Mouse (Mus musculus) liver, adult 2 months (tissue): ENCODE results near the gene Gm10447. TPM values are rescaled to one million over a fixed set of nuclear protein-coding genes. Genes with fewer than 3 reads are reported as not detected.

Source experiments
- DNase-seq: peaks from one replicate; pipeline ENCODE4 v3.0.0-alpha.2; 2011; ENCODE audit warnings: low read depth, low spot score; ENCODE audit errors: extremely low read depth
- H3K27ac ChIP-seq: fragments of 200-500 bp; replicated peaks from 2 replicates; pipeline ENCODE4 v1.5.1; 2012; ENCODE audit warnings: low read depth, mild to moderate bottlenecking, control low read depth, inconsistent platforms, low read length; ENCODE audit not compliant: insufficient read depth
- H3K27me3 ChIP-seq: fragments of 200-500 bp; 2 replicates; pipeline ENCODE4 v1.6.1; 2012; ENCODE audit warnings: mild to moderate bottlenecking, moderate library complexity, low read length, inconsistent platforms; ENCODE audit not compliant: control insufficient read depth, insufficient read depth
- H3K36me3 ChIP-seq: fragments of 200-500 bp; 2 replicates; pipeline ENCODE4 v1.6.1; 2012; ENCODE audit warnings: low read length, inconsistent platforms; ENCODE audit not compliant: control insufficient read depth, insufficient read depth
- H3K4me1 ChIP-seq: fragments of 200-500 bp; 2 replicates; pipeline ENCODE4 v1.6.1; 2011; ENCODE audit warnings: low read length; ENCODE audit not compliant: control insufficient read depth, insufficient read depth
- H3K4me3 ChIP-seq: fragments of 200-500 bp; 2 replicates; pipeline ENCODE4 v1.5.1; 2011; ENCODE audit warnings: low read depth, mild to moderate bottlenecking, control low read depth, low read length, moderate library complexity; ENCODE audit not compliant: insufficient read depth
- H3K79me2 ChIP-seq: fragments of 200-500 bp; 2 replicates; pipeline ENCODE4 v1.6.1; 2012; ENCODE audit warnings: inconsistent platforms, mild to moderate bottlenecking, low read length, moderate library complexity; ENCODE audit not compliant: control insufficient read depth, insufficient read depth
- H3K9ac ChIP-seq: fragments of 200-500 bp; 2 replicates; pipeline ENCODE4 v1.6.1; 2012; ENCODE audit warnings: low read depth, mild to moderate bottlenecking, control low read depth, inconsistent platforms, low read length
- CTCF ChIP-seq: fragments of 200-500 bp; IDR thresholded peaks from 2 replicates; pipeline ENCODE4 v1.5.1; 2011; ENCODE audit warnings: low read depth, low read length, control low read depth
- POLR2A ChIP-seq: fragments of 200-500 bp; IDR thresholded peaks from 2 replicates; pipeline ENCODE4 v1.6.1; 2011; ENCODE audit warnings: low read length, control low read depth; ENCODE audit not compliant: insufficient read depth; ENCODE audit errors: extremely low read depth
- WGBS: fragments of 180-500 bp; shearing (Covaris S2); methylation state at CpG from one replicate; pipeline ENCODE4 v1.1.7; 2018; 5-methylcytosine and 5-hydroxymethylcytosine counted together
- polyA plus RNA-seq: library from polyadenylated mRNA; depleted of rRNA; stranded (reverse); fragments of >200 nt; gene quantifications from 2 replicates; pipeline ENCODE4 v1.2.3, GENCODE M21; 2012; rRNA removed
- total RNA-seq: library from RNA; depleted of rRNA; stranded (reverse); fragments of >200 nt; gene quantifications from 2 replicates; pipeline ENCODE4 v1.2.3, GENCODE M21; 2014; rRNA removed

Gm10447 gene
- total and polyA plus RNA-seq, 2 experiments = 0.46 to 2.5 TPM

DNA sequence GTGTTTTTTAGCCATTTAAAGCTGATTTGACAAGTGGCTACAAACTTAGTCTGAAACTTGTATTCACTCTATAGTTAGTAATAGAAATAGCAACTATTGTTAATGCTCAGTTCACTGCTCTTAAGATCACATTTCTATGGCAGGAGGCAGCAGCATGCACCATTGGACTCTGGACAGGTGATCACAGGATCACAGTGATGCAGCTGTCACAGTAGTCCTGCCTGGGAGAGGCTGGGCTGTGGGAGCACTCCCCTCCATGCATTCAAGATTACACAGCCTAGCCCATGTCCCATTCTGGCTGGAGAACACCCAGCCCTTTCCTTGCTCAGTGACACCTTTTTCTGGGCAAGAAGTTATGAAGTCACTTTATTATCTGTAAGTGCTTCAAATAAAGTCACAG, 38.9 kb downstream of the Gm10447 start:
- no peak for TF ChIP-seq POLR2A
- no peak for TF ChIP-seq CTCF
- H3K4me3 ChIP-seq = no peak overlapping the region

DNA sequence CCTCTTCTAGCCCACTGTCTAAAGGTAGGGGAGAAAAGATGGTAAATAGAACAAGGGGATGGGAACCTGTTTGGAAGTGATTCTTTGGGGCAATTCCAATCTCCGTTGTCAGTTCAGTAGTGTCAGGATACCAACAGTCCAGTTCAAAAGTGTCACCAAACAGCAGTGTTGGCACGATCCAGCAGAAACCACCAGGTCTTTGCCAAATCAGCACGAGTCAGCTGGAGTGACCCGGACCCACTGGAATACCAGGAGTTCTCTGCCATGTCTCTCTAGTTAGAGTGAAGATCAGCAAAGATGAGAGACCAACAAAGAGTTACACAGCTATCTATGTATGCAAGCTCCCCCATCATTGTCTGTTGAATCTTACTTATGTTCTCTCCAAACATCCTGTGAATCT, 43.0 kb downstream of the Gm10447 start:
- 22% methylated on average over 4 of the region's 4 CpGs for WGBS
- no peak for TF ChIP-seq POLR2A
- no peak for TF ChIP-seq CTCF
- H3K4me1 ChIP-seq = peaks cover 15% of the 10 kb centered on the region; the same call in 1 of the 2 replicates
- H3K27ac ChIP-seq = no peak overlapping the region; the same call in 1 of the 2 replicates
- DNase-seq = peak; percentile 90
- H3K4me3 ChIP-seq = no peak overlapping the region
- H3K9ac ChIP-seq = no peak overlapping the region
- no peaks in the 10 kb centered on the region for H3K79me2 ChIP-seq
- H3K27me3 ChIP-seq = no peaks in the 10 kb centered on the region
- peaks cover 62% of the 10 kb centered on the region for H3K36me3 ChIP-seq

More for the DNA sequence above, 38.9 kb downstream of the Gm10447 start:
- no peaks in the 10 kb centered on the region for H3K27me3 ChIP-seq
- H3K9ac ChIP-seq = no peak overlapping the region
- H3K36me3 ChIP-seq = peaks cover 42% of the 10 kb centered on the region
- H3K4me1 ChIP-seq = peaks cover 21% of the 10 kb centered on the region
- H3K27ac ChIP-seq = peak overlapping the region; percentile 40
- peak; percentile 86 for DNase-seq
- 0 out of 2 replicates have a peak, but pooled peaks cover 2% of the 10 kb centered on the region for H3K79me2 ChIP-seq

DNA sequence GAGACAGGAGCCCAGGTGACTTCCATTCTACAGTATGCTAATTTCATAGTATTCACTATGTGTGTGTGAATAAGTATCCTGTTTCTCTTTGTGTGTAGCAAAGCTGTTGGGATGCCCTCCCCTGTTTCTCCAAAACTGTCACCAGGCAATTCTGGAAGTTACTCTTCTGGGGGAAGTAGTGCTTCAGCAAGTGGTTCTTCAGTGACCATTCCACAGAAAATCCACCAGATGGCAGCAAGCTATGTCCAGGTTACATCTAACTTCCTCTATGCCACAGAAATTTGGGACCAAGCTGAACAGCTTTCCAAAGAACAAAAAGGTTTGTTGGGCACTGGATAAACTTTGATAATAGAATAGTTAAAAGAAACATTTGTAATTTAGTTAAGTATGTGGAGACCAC, 45.2 kb downstream of the Gm10447 start:
- Histone ChIP-seq H3K27me3 (no peaks in the 10 kb centered on the region), H3K9ac (no peak overlapping the region), H3K27ac (no peak overlapping the region), H3K79me2 (no peaks in the 10 kb centered on the region), H3K4me1 (peaks cover 8% of the 10 kb centered on the region; the same call in 1 of the 2 replicates), H3K4me3 (no peak overlapping the region), H3K36me3 (peaks cover 72% of the 10 kb centered on the region)
- peak; percentile 59 for DNase-seq
- TF ChIP-seq POLR2A = no peak
- peak; percentile 46; the same call in 1 of the 2 replicates for TF ChIP-seq CTCF

Other genes starting within 250 kb of the Gm10447 start
- gene Hspa4, start 156.7 kb downstream of the Gm10447 start, total RNA-seq = 44.6 and 55.9 TPM in 2 replicates
- gene Hspa4, start 156.7 kb downstream of the Gm10447 start, polyA plus RNA-seq = 16.6 and 17.9 TPM in 2 replicates
- 0.37 and 0.74 TPM in 2 replicates for gene Zcchc10, start 132.4 kb downstream of the Gm10447 start, total RNA-seq
- gene Zcchc10, start 132.4 kb downstream of the Gm10447 start, polyA plus RNA-seq = 1.8 and 2.5 TPM in 2 replicates
- 32.1 and 40.3 TPM in 2 replicates for gene Aff4, start 106.3 kb downstream of the Gm10447 start, total RNA-seq
- 7.3 and 8.1 TPM in 2 replicates for gene Aff4, start 106.3 kb downstream of the Gm10447 start, polyA plus RNA-seq
- gene Leap2, start 33.9 kb downstream of the Gm10447 start, total RNA-seq = 133 and 140 TPM in 2 replicates
- gene Leap2, start 33.9 kb downstream of the Gm10447 start, polyA plus RNA-seq = 114 and 168 TPM in 2 replicates
- gene Uqcrq, start 26.3 kb downstream of the Gm10447 start, total RNA-seq = 256 TPM in 2 replicates
- 1,230 and 1,408 TPM in 2 replicates for gene Uqcrq, start 26.3 kb downstream of the Gm10447 start, polyA plus RNA-seq
- 0.09 and 0.34 TPM in 2 replicates for gene Gdf9, start 26.1 kb downstream of the Gm10447 start, total RNA-seq
- 0.21 and 0.47 TPM in 2 replicates for gene Gdf9, start 26.1 kb downstream of the Gm10447 start, polyA plus RNA-seq
- gene Shroom1, start 95 bp upstream of the Gm10447 start, total RNA-seq = 12.8 and 15.4 TPM in 2 replicates
- 36.6 and 43.4 TPM in 2 replicates for gene Shroom1, start 95 bp upstream of the Gm10447 start, polyA plus RNA-seq
- gene Gm9837, start 13.4 kb upstream of the Gm10447 start, total RNA-seq = not detected in 2 replicates
- not detected in 2 replicates for gene Gm9837, start 13.4 kb upstream of the Gm10447 start, polyA plus RNA-seq
- gene Gm9945, start 23.1 kb upstream of the Gm10447 start, total RNA-seq = not detected in 2 replicates
- gene Gm9945, start 23.1 kb upstream of the Gm10447 start, polyA plus RNA-seq = not detected in 2 replicates
- gene Sowaha, start 23.2 kb upstream of the Gm10447 start, total RNA-seq = not detected in 2 replicates
- gene Sowaha, start 23.2 kb upstream of the Gm10447 start, polyA plus RNA-seq = not detected in 2 replicates
- gene Sept8, start 62.1 kb upstream of the Gm10447 start, total RNA-seq = 1.7 and 2.6 TPM in 2 replicates
- gene Sept8, start 62.1 kb upstream of the Gm10447 start, polyA plus RNA-seq = 2.0 and 2.1 TPM in 2 replicates
- 2.2 and 2.7 TPM in 2 replicates for gene Kif3a, start 110.3 kb upstream of the Gm10447 start, total RNA-seq
- gene Kif3a, start 110.3 kb upstream of the Gm10447 start, polyA plus RNA-seq = 0.98 and 1.2 TPM in 2 replicates
- not detected in 2 replicates for gene Il4, start 161.6 kb upstream of the Gm10447 start, total RNA-seq
- gene Il4, start 161.6 kb upstream of the Gm10447 start, polyA plus RNA-seq = 0.17 TPM in 1 of 2 replicates, not detected in the other
- gene Il13, start 177.6 kb upstream of the Gm10447 start, total RNA-seq = not detected in 2 replicates
- gene Il13, start 177.6 kb upstream of the Gm10447 start, polyA plus RNA-seq = not detected in 2 replicates